Mouse (Mus musculus) CH12.LX (cell line): ENCODE measurements around the gene Cd70. TPM values are rescaled to one million over a fixed set of nuclear protein-coding genes. Genes with fewer than 3 reads are reported as not detected.

Source experiments
- DNase-seq: peaks from one replicate; pipeline ENCODE4 v3.0.0-alpha.2; 2013; ENCODE audit errors: extremely low read depth
- H3K27ac ChIP-seq: 2 replicates; pipeline ENCODE4 v1.5.1; 2012; ENCODE audit warnings: low read depth, mild to moderate bottlenecking, control low read depth, moderate library complexity; ENCODE audit not compliant: insufficient read depth
- H3K27me3 ChIP-seq: replicated peaks from 2 replicates; pipeline ENCODE3; 2012; ENCODE audit warnings: inconsistent platforms
- H3K36me3 ChIP-seq, 2 experiments: replicated peaks in 1 of 2; 2 replicates each; pipeline versions ENCODE3 to v1.6.1; 2012; ENCODE audit warnings: inconsistent platforms in 1 of 2, low read length in 1 of 2, mild to moderate bottlenecking in 1 of 2, mixed read lengths in 1 of 2, moderate library complexity in 1 of 2; ENCODE audit not compliant: control insufficient read depth in 1 of 2, insufficient read depth in 1 of 2
- H3K4me1 ChIP-seq, 2 experiments: 2 replicates each; pipeline ENCODE4 v1.6.1; 2012; ENCODE audit warnings: inconsistent platforms in 1 of 2, moderate library complexity in 1 of 2; ENCODE audit not compliant: insufficient read depth in 2 of 2, control insufficient read depth in 1 of 2
- H3K4me2 ChIP-seq: 2 replicates; pipeline ENCODE4 v1.6.1; 2012; ENCODE audit warnings: low read depth, mild to moderate bottlenecking, control low read depth; ENCODE audit not compliant: poor library complexity, insufficient read depth, severe bottlenecking
- H3K4me3 ChIP-seq, 3 experiments: fragments of 150-350 bp in 1 of 3; sonication (generic) in 1 of 3; replicated peaks in 1 of 3; 2 replicates each; pipeline versions ENCODE3 to v1.5.1; 2011 to 2012; ENCODE audit warnings: low read depth in 2 of 3, low read length in 2 of 3, mild to moderate bottlenecking in 2 of 3, moderate library complexity in 2 of 3, control low read depth in 1 of 3, improper control_type of control experiment in 1 of 3, inconsistent platforms in 1 of 3, mixed read lengths in 1 of 3; ENCODE audit not compliant: poor library complexity in 1 of 3
- H3K79me2 ChIP-seq: replicated peaks from 2 replicates; pipeline ENCODE4 v1.6.1; 2012; ENCODE audit warnings: mild to moderate bottlenecking, moderate library complexity; ENCODE audit not compliant: control insufficient read depth, poor library complexity, insufficient read depth, severe bottlenecking; ENCODE audit errors: extremely low read depth
- H3K9ac ChIP-seq: 2 replicates; pipeline ENCODE4 v1.6.1; 2012; ENCODE audit warnings: low read depth, mild to moderate bottlenecking, control low read depth, moderate library complexity; ENCODE audit not compliant: insufficient read depth
- H3K9me3 ChIP-seq: replicated peaks from 2 replicates; pipeline ENCODE3; 2012; ENCODE audit warnings: low read length, inconsistent platforms, mixed read lengths
- CHD1 ChIP-seq: IDR thresholded peaks from 2 replicates; pipeline ENCODE4 v1.6.1; 2012; ENCODE audit warnings: low read depth, low read length, improper control_type of control experiment, inconsistent platforms
- E2F4 ChIP-seq: IDR thresholded peaks from 2 replicates; pipeline ENCODE4 v1.6.1; 2011; ENCODE audit warnings: low read depth, low read length, improper control_type of control experiment; ENCODE audit not compliant: insufficient replicate concordance
- ELF1 ChIP-seq: IDR thresholded peaks from 2 replicates; pipeline ENCODE4 v1.6.1; 2014; ENCODE audit warnings: low read depth, mild to moderate bottlenecking, inconsistent platforms, low read length, improper control_type of control experiment
- EP300 ChIP-seq: IDR thresholded peaks from 2 replicates; pipeline ENCODE4 v1.6.1; 2011; ENCODE audit warnings: low read length, improper control_type of control experiment
- ETS1 ChIP-seq: conservative IDR thresholded peaks from 2 replicates; pipeline ENCODE4 v1.6.1; 2012; ENCODE audit warnings: low read depth, mild to moderate bottlenecking, inconsistent platforms, low read length, improper control_type of control experiment, moderate library complexity
- GABPA ChIP-seq: IDR thresholded peaks from 2 replicates; pipeline ENCODE4 v1.6.1; 2012; ENCODE audit warnings: low read depth, low read length, improper control_type of control experiment, inconsistent platforms; ENCODE audit not compliant: insufficient replicate concordance
- HCFC1 ChIP-seq: IDR thresholded peaks from 2 replicates; pipeline ENCODE4 v1.6.1; 2012; ENCODE audit warnings: low read depth, mild to moderate bottlenecking, inconsistent platforms, low read length, improper control_type of control experiment
- JUN ChIP-seq: IDR thresholded peaks from 2 replicates; pipeline ENCODE4 v1.6.1; 2011; ENCODE audit warnings: low read depth, mild to moderate bottlenecking, low read length, improper control_type of control experiment, moderate library complexity; ENCODE audit not compliant: insufficient read depth
- JUND ChIP-seq: conservative IDR thresholded peaks from 2 replicates; pipeline ENCODE4 v1.6.1; 2011; ENCODE audit warnings: low read depth, low read length, improper control_type of control experiment
- KAT2A ChIP-seq: IDR thresholded peaks from 2 replicates; pipeline ENCODE4 v1.6.1; 2012; ENCODE audit warnings: low read length, improper control_type of control experiment, inconsistent platforms; ENCODE audit not compliant: insufficient replicate concordance
- MAFK ChIP-seq: IDR thresholded peaks from 2 replicates; pipeline ENCODE4 v1.6.1; 2011; ENCODE audit warnings: low read length, improper control_type of control experiment; ENCODE audit not compliant: insufficient replicate concordance
- MAZ ChIP-seq: IDR thresholded peaks from 2 replicates; pipeline ENCODE4 v1.6.1; 2012; ENCODE audit warnings: low read depth, mild to moderate bottlenecking, inconsistent platforms, low read length, improper control_type of control experiment, moderate library complexity
- MEF2A ChIP-seq: IDR thresholded peaks from 2 replicates; pipeline ENCODE4 v1.6.1; 2014; ENCODE audit warnings: low read depth, mild to moderate bottlenecking, inconsistent platforms, low read length, improper control_type of control experiment, borderline replicate concordance
- MXI1 ChIP-seq: IDR thresholded peaks from 2 replicates; pipeline ENCODE4 v1.6.1; 2011; ENCODE audit warnings: mild to moderate bottlenecking, low read depth, low read length, improper control_type of control experiment
- MYC ChIP-seq: IDR thresholded peaks from 2 replicates; pipeline ENCODE4 v1.6.1; 2011; ENCODE audit warnings: low read depth, mild to moderate bottlenecking, improper control_type of control experiment, low read length
- NELFE ChIP-seq: IDR thresholded peaks from 2 replicates; pipeline ENCODE4 v1.6.1; 2011; ENCODE audit warnings: low read depth, low read length, improper control_type of control experiment
- NRF1 ChIP-seq: IDR thresholded peaks from 2 replicates; pipeline ENCODE4 v1.6.1; 2014; ENCODE audit warnings: low read depth, mild to moderate bottlenecking, inconsistent platforms, low read length, improper control_type of control experiment, moderate library complexity
- PAX5 ChIP-seq: IDR thresholded peaks from 2 replicates; pipeline ENCODE4 v1.6.1; 2012; ENCODE audit warnings: low read length, inconsistent platforms, mixed read lengths
- POLR2A ChIP-seq: IDR thresholded peaks from 2 replicates; pipeline ENCODE4 v1.6.1; 2011; ENCODE audit warnings: low read depth, mild to moderate bottlenecking, improper control_type of control experiment, low read length
- POLR2AphosphoS2 ChIP-seq: IDR thresholded peaks from 2 replicates; pipeline ENCODE4 v1.6.1; 2011; ENCODE audit warnings: low read depth, low read length, improper control_type of control experiment
- RAD21 ChIP-seq: IDR thresholded peaks from 2 replicates; pipeline ENCODE4 v1.6.1; 2011; ENCODE audit warnings: low read depth, mild to moderate bottlenecking, low read length, improper control_type of control experiment, moderate library complexity
- RCOR1 ChIP-seq: conservative IDR thresholded peaks from 2 replicates; pipeline ENCODE4 v1.6.1; 2012; ENCODE audit warnings: low read depth, mild to moderate bottlenecking, inconsistent platforms, low read length, improper control_type of control experiment
- SIN3A ChIP-seq: IDR thresholded peaks from 2 replicates; pipeline ENCODE4 v1.6.1; 2012; ENCODE audit warnings: low read length, improper control_type of control experiment, inconsistent platforms
- SMC3 ChIP-seq: IDR thresholded peaks from 2 replicates; pipeline ENCODE4 v1.6.1; 2011; ENCODE audit warnings: low read depth, low read length, improper control_type of control experiment
- TBP ChIP-seq: conservative IDR thresholded peaks from 2 replicates; pipeline ENCODE4 v1.6.1; 2011; ENCODE audit warnings: low read depth, low read length, improper control_type of control experiment
- TCF12 ChIP-seq: IDR thresholded peaks from 2 replicates; pipeline ENCODE4 v1.6.1; 2014; ENCODE audit warnings: low read depth, mild to moderate bottlenecking, inconsistent platforms, low read length, improper control_type of control experiment
- UBTF ChIP-seq: IDR thresholded peaks from 2 replicates; pipeline ENCODE4 v1.6.1; 2012; ENCODE audit warnings: low read depth, mild to moderate bottlenecking, inconsistent platforms, low read length, improper control_type of control experiment, moderate library complexity
- USF2 ChIP-seq: conservative IDR thresholded peaks from 2 replicates; pipeline ENCODE4 v1.6.1; 2011; ENCODE audit warnings: low read depth, low read length, improper control_type of control experiment
- ZKSCAN1 ChIP-seq: IDR thresholded peaks from 2 replicates; pipeline ENCODE4 v1.6.1; 2012; ENCODE audit warnings: low read depth, inconsistent platforms, low read length, improper control_type of control experiment, borderline replicate concordance
- ZMIZ1 ChIP-seq: IDR thresholded peaks from 2 replicates; pipeline ENCODE4 v1.6.1; 2012; ENCODE audit warnings: low read depth, mild to moderate bottlenecking, inconsistent platforms, low read length, improper control_type of control experiment
- ZNF384 ChIP-seq: IDR thresholded peaks from 2 replicates; pipeline ENCODE4 v1.6.1; 2012; ENCODE audit warnings: low read depth, low read length, improper control_type of control experiment, inconsistent platforms
- dilution Hi-C: fragments of 300-500 bp; cut with MboI; formaldehyde crosslinking; loops from 2 replicates; pipeline ENCODE4 v1.14.3; 2020; ENCODE audit warnings: low sequenced_read_pairs; ENCODE audit not compliant: extremely low pct_unique_long_range_greater_than_20kb, extremely low pct_ligation_motif_present
- in situ Hi-C: fragments of 300-500 bp; cut with MboI; formaldehyde crosslinking; loops from 3 replicates; pipeline ENCODE4 v1.14.3; 2019; ENCODE audit warnings: low sequenced_read_pairs, low pct_ligation_motif_present, low pct_unique_long_range_greater_than_20kb, mixed read lengths
- polyA plus RNA-seq: library from polyadenylated mRNA; unstranded; fragments of >175 nt; gene quantifications from 2 replicates; pipeline ENCODE4 v1.2.1, GENCODE M21; 2012; ENCODE audit warnings: low read depth; ENCODE audit not compliant: insufficient read length
- total RNA-seq, 2 experiments: library from RNA; depleted of rRNA; stranded (reverse); fragments of 300-350 nt in 1 of 2; fragments of >200 nt in 1 of 2; gene quantifications; 2 replicates each; pipeline ENCODE4 v1.2.3; 2012 to 2014

Cd70 gene
- total and polyA plus RNA-seq, 3 experiments = 137 to 965 (median 321) TPM

DNA sequence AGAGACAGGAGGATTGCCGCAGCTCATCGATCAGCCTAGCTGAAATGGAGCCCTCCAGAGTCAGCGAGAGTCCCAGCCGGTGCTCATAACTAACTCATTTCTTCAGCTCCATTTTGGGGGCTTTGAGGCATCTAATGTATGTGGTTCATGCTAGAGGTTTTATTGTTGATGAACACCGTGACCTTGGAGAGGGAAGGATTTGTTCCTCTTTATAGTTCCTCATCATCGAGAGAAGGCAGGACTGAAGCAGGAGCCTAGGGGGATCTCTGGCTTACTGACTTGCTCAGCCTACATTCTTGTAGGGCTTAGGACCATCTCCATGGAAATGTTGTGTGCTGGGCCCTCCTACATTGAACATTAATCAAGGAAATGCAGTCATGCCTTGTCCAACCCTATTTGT lies 3.4 kb upstream of the Cd70 start:
- TF ChIP-seq POLR2A (no peak), USF2 (no peak), SMC3 (no peak), UBTF (no peak), NRF1 (no peak), PAX5 (no peak), MYC (no peak), RCOR1 (no peak), ELF1 (no peak), JUND (no peak), RAD21 (no peak), MEF2A (no peak), MAZ (no peak), GABPA (no peak), HCFC1 (no peak), ZMIZ1 (no peak), E2F4 (no peak), EP300 (no peak), ZKSCAN1 (no peak)
- peaks cover 19% of the 10 kb centered on the region for H3K9me3 ChIP-seq
- dilution Hi-C loops = no loop called here
- H3K9ac ChIP-seq = no peak overlapping the region
- no peak overlapping the region for H3K4me3 ChIP-seq
- in situ Hi-C loops = loop anchor here (5.0 kb wide), 1 partner anchor 41 kb away; no protein-coding TSS in a partner anchor
- no peak overlapping the region for H3K27ac ChIP-seq
- no peak overlapping the region for H3K4me2 ChIP-seq
- peaks cover 3 to 11% of the 10 kb centered on the region in 2 experiments for H3K36me3 ChIP-seq
- peaks cover 24 to 33% of the 10 kb centered on the region in 2 experiments for H3K4me1 ChIP-seq
- DNase-seq = no peak
- H3K27me3 ChIP-seq = no peaks in the 10 kb centered on the region
- H3K79me2 ChIP-seq = peaks cover 14% of the 10 kb centered on the region

DNA sequence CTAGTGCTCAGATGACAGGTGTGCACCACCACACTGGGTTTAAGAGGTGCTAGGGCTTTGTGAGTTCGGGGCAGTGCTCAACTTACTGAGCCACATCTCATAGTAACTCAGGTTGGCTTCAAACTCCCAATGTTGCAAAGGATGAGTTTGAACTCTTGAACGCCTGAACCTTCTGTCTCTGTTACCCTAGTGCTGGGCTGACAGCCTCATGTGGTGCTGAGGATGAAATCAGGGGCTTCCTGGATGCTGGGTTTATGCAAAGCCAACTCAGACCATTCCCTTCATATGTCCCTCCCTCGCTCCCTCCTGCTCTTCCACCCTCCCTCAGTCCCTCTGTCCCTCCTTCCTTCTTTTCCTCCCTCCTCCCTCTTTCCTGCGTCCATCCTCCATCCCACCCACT lies 1.2 kb downstream of the Cd70 start:
- Histone ChIP-seq H3K36me3 (peaks cover 37 to 52% of the 10 kb centered on the region in 2 experiments), H3K4me3 (peak overlapping the region; percentile 85 to 90 (median 85)), H3K4me1 (peaks cover 22 to 34% of the 10 kb centered on the region in 2 experiments), H3K9ac (peak overlapping the region; percentile 99), H3K79me2 (peaks cover 53% of the 10 kb centered on the region), H3K27me3 (no peaks in the 10 kb centered on the region), H3K27ac (peak overlapping the region; percentile 95), H3K9me3 (peaks cover 19% of the 10 kb centered on the region), H3K4me2 (peak overlapping the region; percentile 96; the same call in 1 of the 2 replicates)
- in situ Hi-C loops = no loop called here
- DNase-seq = no peak
- dilution Hi-C loops = no loop called here
- TF ChIP-seq ZNF384 (no peak), JUN (no peak), ELF1 (peak; percentile 48; the same call in 1 of the 2 replicates), ZMIZ1 (peak; percentile 89), SIN3A (peak; percentile 27; the same call in 1 of the 2 replicates), ETS1 (peak; percentile 39; the same call in 1 of the 2 replicates), EP300 (no peak), NELFE (peak; percentile 70), MAFK (0 out of 2 replicates have a peak, but pooled peaks have one; percentile 8), POLR2AphosphoS2 (peak; percentile 95), POLR2A (peak; percentile 59), CHD1 (0 out of 2 replicates have a peak, but pooled peaks have one; percentile 63), KAT2A (0 out of 2 replicates have a peak, but pooled peaks have one; percentile 52), NRF1 (no peak), JUND (no peak), RCOR1 (0 out of 2 replicates have a peak, but pooled peaks have one; percentile 18), MXI1 (peak; percentile 68), TCF12 (0 out of 2 replicates have a peak, but pooled peaks have one; percentile 13), MEF2A (peak; percentile 25; the same call in 1 of the 2 replicates), TBP (peak; percentile 78), MYC (no peak)
